Mouse (Mus musculus) kidney, postnatal 0 days (tissue): ENCODE measurements around the gene Nmt1. TPM values are rescaled to one million over a fixed set of nuclear protein-coding genes. Genes with fewer than 3 reads are reported as not detected.

Experiments used
- ATAC-seq: fragments of 200-750 bp; cut with Nextera tagmentation; replicated peaks from 2 replicates; pipeline ENCODE4 v1.8.0; 2017; ENCODE audit warnings: low read depth, moderate number of reproducible peaks, moderate TSS enrichment, moderate library complexity; ENCODE audit not compliant: low FRiP score
- DNase-seq: peaks from one replicate; pipeline ENCODE4 v3.0.0-alpha.2; 2016; ENCODE audit warnings: low spot score
- H3K27ac ChIP-seq: fragments of 300-500 bp; sonication (generic); 2 replicates; pipeline ENCODE4 v1.5.1; 2014; ENCODE audit warnings: mild to moderate bottlenecking
- H3K27me3 ChIP-seq: fragments of 300-500 bp; sonication (generic); 2 replicates; pipeline ENCODE4 v1.6.1; 2014; ENCODE audit warnings: low read length, mixed read lengths; ENCODE audit not compliant: insufficient read depth
- H3K36me3 ChIP-seq: fragments of 300-500 bp; sonication (generic); 2 replicates; pipeline ENCODE4 v1.6.1; 2014; ENCODE audit warnings: low read length, mixed read lengths; ENCODE audit not compliant: insufficient read depth
- H3K4me1 ChIP-seq: fragments of 300-500 bp; sonication (generic); replicated peaks from 2 replicates; pipeline ENCODE4 v1.6.1; 2014; ENCODE audit warnings: antibody characterized with exemption, low read length, mixed read lengths; ENCODE audit not compliant: insufficient read depth
- H3K4me2 ChIP-seq: fragments of 300-500 bp; sonication (generic); 2 replicates; pipeline ENCODE4 v1.6.1; 2014; ENCODE audit warnings: mild to moderate bottlenecking, low read length, moderate library complexity, mixed read lengths
- H3K4me3 ChIP-seq: fragments of 300-500 bp; sonication (generic); replicated peaks from 2 replicates; pipeline ENCODE4 v1.5.1; 2014; ENCODE audit warnings: low read depth, low read length
- H3K9ac ChIP-seq: fragments of 300-500 bp; sonication (generic); 2 replicates; pipeline ENCODE4 v1.6.1; 2014; ENCODE audit warnings: low read depth, low read length
- H3K9me3 ChIP-seq: fragments of 300-500 bp; sonication (generic); replicated peaks from 2 replicates; pipeline ENCODE4 v1.6.1; 2016; ENCODE audit warnings: low read length, inconsistent platforms, mixed read lengths
- CTCF ChIP-seq: IDR thresholded peaks from 2 replicates; pipeline ENCODE4 v1.5.1; 2016; ENCODE audit warnings: antibody characterized with exemption, low read depth, mild to moderate bottlenecking, moderate library complexity
- WGBS: fragments of 180-500 bp; shearing (Covaris S2); extraction: QIAGEN DNeasy Blood & Tissue Kit; methylation state at CpG from one replicate; pipeline ENCODE4 v1.1.7; 2014; 5-methylcytosine and 5-hydroxymethylcytosine counted together
- polyA plus RNA-seq: library from polyadenylated mRNA; unstranded; fragments of >200 nt; fragmentation: Nextera tagmentation; extraction: Ambion mirVana; gene quantifications from 2 replicates; pipeline ENCODE4 v1.2.1, GENCODE M21; 2015

Gene Nmt1
- polyA plus RNA-seq, 1 experiment from 2014 or later = 60.3 TPM

- Histone ChIP-seq H3K27ac (no peak overlapping the region), H3K36me3 (no peaks in the 10 kb centered on the region), H3K4me2 (no peak overlapping the region), H3K27me3 (no peaks in the 10 kb centered on the region), H3K9ac (no peak overlapping the region), H3K4me3 (no peak overlapping the region), H3K9me3 (no peaks in the 10 kb centered on the region), H3K4me1 (peaks cover 5% of the 10 kb centered on the region; the same call in 1 of the 2 replicates)
- ATAC-seq = no peak
- TF ChIP-seq CTCF = no peak
- 55% methylated on average over 8 of the region's 8 CpGs for WGBS
- no peak for DNase-seq
Measured at GRCm38 (mm10) chr11:103076581-103076980, 48.6 kb downstream of the Nmt1 start.

GRCm38 (mm10) chr11:103078131-103078530, 50.1 kb downstream of the Nmt1 start:
- H3K36me3 ChIP-seq = no peaks in the 10 kb centered on the region
- H3K27ac ChIP-seq = no peak overlapping the region
- H3K4me2 ChIP-seq = no peak overlapping the region
- no peak overlapping the region for H3K9ac ChIP-seq
- peaks cover 5% of the 10 kb centered on the region; the same call in 1 of the 2 replicates for H3K4me1 ChIP-seq
- no peak overlapping the region for H3K4me3 ChIP-seq
- 91% methylated on average over 11 of the region's 11 CpGs for WGBS
- no peak for TF ChIP-seq CTCF
- ATAC-seq = no peak
- H3K27me3 ChIP-seq = no peaks in the 10 kb centered on the region
- DNase-seq = no peak
- no peaks in the 10 kb centered on the region for H3K9me3 ChIP-seq

GRCm38 (mm10) chr11:103080323-103081091, 52.5 kb downstream of the Nmt1 start:
- Histone ChIP-seq H3K9ac (peak overlapping the region; percentile 31; the same call in 1 of the 2 replicates), H3K36me3 (no peaks in the 10 kb centered on the region)
- DNase-seq = peak; percentile 60

GRCm38 (mm10) chr11:103081631-103082030, 53.6 kb downstream of the Nmt1 start:
- ATAC-seq (no peak), DNase-seq (no peak)
- Histone ChIP-seq H3K27ac (no peak overlapping the region), H3K9ac (no peak overlapping the region), H3K9me3 (no peaks in the 10 kb centered on the region), H3K4me2 (no peak overlapping the region), H3K36me3 (no peaks in the 10 kb centered on the region), H3K4me3 (no peak overlapping the region), H3K27me3 (no peaks in the 10 kb centered on the region), H3K4me1 (peaks cover 5% of the 10 kb centered on the region; the same call in 1 of the 2 replicates)
- no peak for TF ChIP-seq CTCF
- 66% methylated on average over 6 of the region's 6 CpGs for WGBS

More at GRCm38 (mm10) chr11:103080323-103081091, 52.5 kb downstream of the Nmt1 start:
- WGBS = 5% methylated on average over 43 of the region's 43 CpGs
- ATAC-seq = peak; percentile 44
- H3K4me3 ChIP-seq = peak overlapping the region; percentile 14; the same call in 1 of the 2 replicates
- no peaks in the 10 kb centered on the region for H3K27me3 ChIP-seq
- no peaks in the 10 kb centered on the region for H3K9me3 ChIP-seq
- H3K4me2 ChIP-seq = peak overlapping the region; percentile 43
- no peak overlapping the region for H3K27ac ChIP-seq
- H3K4me1 ChIP-seq = peaks cover 5% of the 10 kb centered on the region; the same call in 1 of the 2 replicates
- TF ChIP-seq CTCF = peak; percentile 58

- Histone ChIP-seq H3K27me3 (no peaks in the 10 kb centered on the region), H3K36me3 (no peaks in the 10 kb centered on the region), H3K9ac (no peak overlapping the region), H3K27ac (no peak overlapping the region), H3K4me2 (no peak overlapping the region), H3K4me3 (no peak overlapping the region), H3K4me1 (peaks cover 11% of the 10 kb centered on the region; the same call in 1 of the 2 replicates), H3K9me3 (no peaks in the 10 kb centered on the region)
- ATAC-seq = no peak
- DNase-seq = no peak
- 86% methylated on average over 7 of the region's 7 CpGs for WGBS
- TF ChIP-seq CTCF = no peak
Measured at GRCm38 (mm10) chr11:103093306-103093705, 65.3 kb downstream of the Nmt1 start.

GRCm38 (mm10) chr11:103093862-103094833, 66.2 kb downstream of the Nmt1 start:
- Histone ChIP-seq H3K4me2 (no peak overlapping the region), H3K27ac (peak overlapping the region; percentile 36; the same call in 1 of the 2 replicates), H3K4me1 (peaks cover 11% of the 10 kb centered on the region; the same call in 1 of the 2 replicates), H3K9ac (no peak overlapping the region), H3K36me3 (no peaks in the 10 kb centered on the region), H3K27me3 (no peaks in the 10 kb centered on the region), H3K9me3 (no peaks in the 10 kb centered on the region), H3K4me3 (no peak overlapping the region)
- TF ChIP-seq CTCF = no peak
- no peak for DNase-seq
- 70% methylated on average over 20 of the region's 20 CpGs for whole genome bisulfite sequencing
- peak; percentile 65; the same call in 1 of the 2 replicates for ATAC-seq
